Mouse (Mus musculus): ENCODE results near the gene Dok1.
A peak's percentile ranks its signal among the peaks of the same experiment; 100 is the strongest.

The Dok1 gene

GRCm38 (mm10) chr6:83033249-83034185 is at the start of gene Dok1, which contains the start of gene Loxl3:
TSS of gene Dok1 (minus strand) at chr6:83033471.
TSS of gene Loxl3 (plus strand) at chr6:83034173.
- DNase-seq (ENCODE audit: low read depth, low spot score): peak; percentile 75

- no peak for DNase-seq (ENCODE audit: low read depth, low spot score)
Measured at GRCm38 (mm10) chr6:83080210-83080609, 46.9 kb upstream of the Dok1 start.

GRCm38 (mm10) chr6:83078324-83078858 is 45.1 kb upstream of the Dok1 start:
- DNase-seq (ENCODE audit: low read depth, low spot score): peak; percentile 93

GRCm38 (mm10) chr6:83077630-83078323 is 44.5 kb upstream of the Dok1 start, which contains the start of gene Pcgf1:
TSS of gene Pcgf1 (plus strand) at chr6:83077869.
- DNase-seq (ENCODE audit: low read depth, low spot score): peak; percentile 32

- peak; percentile 38 for DNase-seq (ENCODE audit: low read depth, low spot score)
Measured at GRCm38 (mm10) chr6:83074979-83075378, 41.7 kb upstream of the Dok1 start.

GRCm38 (mm10) chr6:83071220-83071619 is 37.9 kb upstream of the Dok1 start:
- DNase-seq (ENCODE audit: low read depth, low spot score): no peak

GRCm38 (mm10) chr6:83070311-83071219 is 37.3 kb upstream of the Dok1 start:
- no peak for DNase-seq (ENCODE audit: low read depth, low spot score)

GRCm38 (mm10) chr6:83070247-83070310 is 36.8 kb upstream of the Dok1 start, which contains the start of gene Tlx2:
TSS of gene Tlx2 (minus strand) at chr6:83070293.
- DNase-seq (ENCODE audit: low read depth, low spot score): no peak

GRCm38 (mm10) chr6:83069488-83070246 is 36.4 kb upstream of the Dok1 start:
- DNase-seq (ENCODE audit: low read depth, low spot score): no peak

GRCm38 (mm10) chr6:83068706-83069487 is 35.6 kb upstream of the Dok1 start:
- DNase-seq (ENCODE audit: low read depth, low spot score): no peak

- no peak for DNase-seq (ENCODE audit: low read depth, low spot score)
Measured at GRCm38 (mm10) chr6:83068221-83068620, 35.0 kb upstream of the Dok1 start.

- no peak for DNase-seq (ENCODE audit: low read depth, low spot score)
Measured at GRCm38 (mm10) chr6:83066441-83066840, 33.2 kb upstream of the Dok1 start.

GRCm38 (mm10) chr6:83065995-83066394 is 32.7 kb upstream of the Dok1 start:
- no peak for DNase-seq (ENCODE audit: low read depth, low spot score)

GRCm38 (mm10) chr6:83058725-83059124 is 25.5 kb upstream of the Dok1 start:
- DNase-seq (ENCODE audit: low read depth, low spot score): no peak

GRCm38 (mm10) chr6:83057790-83058189 is 24.5 kb upstream of the Dok1 start, which contains the start of gene Dqx1:
TSS of gene Dqx1 (plus strand) at chr6:83057844.
- no peak for DNase-seq (ENCODE audit: low read depth, low spot score)

- peak; percentile 39 for DNase-seq (ENCODE audit: low read depth, low spot score)
Measured at GRCm38 (mm10) chr6:83054871-83055431, 21.7 kb upstream of the Dok1 start, which contains the start of gene Htra2. TSS of gene Htra2 (minus strand) at chr6:83055273.

- DNase-seq (ENCODE audit: low read depth, low spot score): peak; percentile 93
Measured at GRCm38 (mm10) chr6:83054074-83054851, 21.0 kb upstream of the Dok1 start, which contains the start of gene Aup1. TSS of gene Aup1 (plus strand) at chr6:83054521.

- DNase-seq (ENCODE audit: low read depth, low spot score): peak; percentile 58
Measured at GRCm38 (mm10) chr6:83053136-83053960, 20.1 kb upstream of the Dok1 start.
